Mouse (Mus musculus) liver (tissue): Measurements from ENCODE around the gene Gm43191.
"Not testable (repeated sequence)": the region's sequence is repeated elsewhere in the genome, so short reads cannot be mapped to it uniquely, and the experiment has no call there.

Source experiments
- DNase-seq: peaks from one replicate; pipeline ENCODE4 v3.0.0-alpha.2; 2020; ENCODE audit warnings: mixed read lengths

The Gm43191 gene

GRCm38 (mm10) chr3:116681160-116681559 is at the start of gene Gm43191:
Gm43191 (minus strand) TSS chr3:116681260.
- no peak for DNase-seq

GRCm38 (mm10) chr3:116729483-116730174 is 48.6 kb upstream of the Gm43191 start:
- DNase-seq = no peak

- DNase-seq = no peak
Observed at GRCm38 (mm10) chr3:116726807-116727206, 45.7 kb upstream of the Gm43191 start.

GRCm38 (mm10) chr3:116723496-116724481 is 42.7 kb upstream of the Gm43191 start:
- DNase-seq = no peak

- DNase-seq = no peak
Observed at GRCm38 (mm10) chr3:116722980-116723379, 41.9 kb upstream of the Gm43191 start.

- DNase-seq = no peak
Observed at GRCm38 (mm10) chr3:116718951-116719350, 37.9 kb upstream of the Gm43191 start.

GRCm38 (mm10) chr3:116713031-116713430 is 32.0 kb upstream of the Gm43191 start:
- no peak for DNase-seq

GRCm38 (mm10) chr3:116712436-116712881 is 31.4 kb upstream of the Gm43191 start, which contains the start of gene Slc35a3:
Slc35a3 (minus strand) TSS chr3:116712831.
- no peak for DNase-seq

- peak; percentile 85 for DNase-seq
Observed at GRCm38 (mm10) chr3:116711624-116712435, 30.8 kb upstream of the Gm43191 start.

GRCm38 (mm10) chr3:116710941-116711340 is 29.9 kb upstream of the Gm43191 start:
- DNase-seq = peak; percentile 43

- no peak for DNase-seq
Observed at GRCm38 (mm10) chr3:116705637-116706204, 24.7 kb upstream of the Gm43191 start.

- no peak for DNase-seq
Observed at GRCm38 (mm10) chr3:116703835-116704234, 22.8 kb upstream of the Gm43191 start.

GRCm38 (mm10) chr3:116702647-116703272 is 21.7 kb upstream of the Gm43191 start:
- no peak for DNase-seq

GRCm38 (mm10) chr3:116701601-116702000 is 20.5 kb upstream of the Gm43191 start:
- no peak for DNase-seq

- DNase-seq = no peak
Observed at GRCm38 (mm10) chr3:116698786-116699185, 17.7 kb upstream of the Gm43191 start.

GRCm38 (mm10) chr3:116695666-116695985 is 14.6 kb upstream of the Gm43191 start:
- no peak for DNase-seq

- DNase-seq = peak; percentile 50
Observed at GRCm38 (mm10) chr3:116694955-116695665, 14.1 kb upstream of the Gm43191 start.

GRCm38 (mm10) chr3:116694312-116694711 is 13.3 kb upstream of the Gm43191 start:
- peak; percentile 36 for DNase-seq

GRCm38 (mm10) chr3:116664281-116664680 is 16.8 kb downstream of the Gm43191 start:
- DNase-seq = not testable (repeated sequence)

GRCm38 (mm10) chr3:116662463-116662863 is 18.6 kb downstream of the Gm43191 start, which contains the start of gene Mfsd14a:
Mfsd14a (minus strand) TSS chr3:116662677.
- peak; percentile 100 for DNase-seq

- DNase-seq = peak; percentile 65
Observed at GRCm38 (mm10) chr3:116661870-116662414, 19.1 kb downstream of the Gm43191 start.
